Mouse (Mus musculus): ENCODE results near the gene Fbxl18. TPM values are rescaled to one million over a fixed set of nuclear protein-coding genes. Genes with fewer than 3 reads are reported as not detected.

Gene Fbxl18
- polyA plus RNA-seq (2012; rRNA removed) = 22.4 and 22.7 TPM in 2 replicates

DNA sequence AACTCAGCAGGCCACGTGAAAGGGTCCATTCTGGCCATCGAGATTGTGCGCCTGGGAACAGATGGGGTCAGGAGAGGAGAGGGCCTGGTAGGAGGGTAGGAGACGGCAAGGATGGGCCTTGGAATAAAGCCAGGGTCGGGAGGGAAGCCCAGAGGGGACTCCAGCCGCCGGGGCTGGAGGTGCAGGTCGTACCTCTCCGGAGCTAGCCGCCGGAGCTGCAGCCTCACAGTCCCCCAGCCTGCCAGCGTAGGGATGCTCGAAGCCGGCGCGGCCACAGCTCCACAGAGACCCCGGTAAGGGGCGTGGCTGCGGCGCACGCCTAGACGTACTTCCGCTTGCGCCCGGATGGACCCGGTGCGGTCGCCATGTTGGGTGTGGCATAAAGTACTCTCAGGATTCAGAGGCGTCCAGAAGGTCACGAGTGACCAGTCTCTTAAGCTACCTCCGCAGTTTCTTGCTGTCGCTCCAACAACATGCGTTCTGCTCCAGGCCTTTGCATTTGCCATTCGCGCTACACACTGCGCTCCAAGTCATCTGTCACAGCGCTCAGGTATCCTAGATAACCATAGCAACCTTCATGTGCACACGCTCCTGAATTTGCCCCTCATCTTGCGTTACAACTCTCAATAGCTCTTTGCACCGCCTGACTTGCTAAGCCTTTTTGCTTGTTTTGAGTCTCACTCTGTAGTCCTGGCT, at the start of gene Fbxl18:
TSS of gene Fbxl18 (minus strand) at position 504 of the 696 bp plus-strand sequence.
- Histone ChIP-seq H3K4me1 (ENCODE audit: control insufficient read depth, insufficient read depth, low read length) (peaks cover 3% of the 10 kb centered on the region), H3K4me3 (ENCODE audit: insufficient read depth, low read length) (peak within 1 kb of the TSS; percentile 65), H3K27ac (ENCODE audit: insufficient read depth, low read length) (peak within 1 kb of the TSS; percentile 11; the same call in 1 of the 2 replicates)
- TF ChIP-seq POLR2A (IDR thresholded peaks at IDR 0.05; ENCODE audit: extremely low read depth, insufficient read depth, low read length) (peak; percentile 75; the same call in 1 of the 2 replicates), CTCF (IDR thresholded peaks at IDR 0.05; ENCODE audit: extremely low read depth, insufficient read depth, low read length) (no peak)

DNA sequence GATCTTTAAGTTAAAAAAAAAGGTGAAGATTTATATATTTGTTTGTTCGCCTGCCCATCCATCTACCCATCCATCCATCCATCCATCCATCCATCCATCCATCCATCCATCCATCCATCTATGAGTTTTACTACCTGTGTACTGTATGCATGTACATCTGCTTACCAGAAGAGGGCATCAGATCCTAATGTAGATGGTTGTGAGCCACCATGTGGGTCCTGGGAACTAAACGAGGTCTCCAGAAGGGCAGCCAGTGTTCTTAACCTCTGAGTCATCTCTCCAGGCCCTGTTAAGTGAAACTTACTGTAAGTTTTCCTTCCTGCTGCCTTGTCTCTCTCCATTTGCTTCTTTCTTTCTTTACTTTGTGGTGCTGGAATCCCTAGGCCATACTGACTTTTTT, 45.2 kb upstream of the Fbxl18 start:
- Histone ChIP-seq H3K4me1 (ENCODE audit: control insufficient read depth, insufficient read depth, low read length) (peaks cover 2% of the 10 kb centered on the region; the same call in 1 of the 2 replicates), H3K4me3 (ENCODE audit: insufficient read depth, low read length) (no peak overlapping the region), H3K27ac (ENCODE audit: insufficient read depth, low read length) (no peak overlapping the region)
- TF ChIP-seq POLR2A (IDR thresholded peaks at IDR 0.05; ENCODE audit: extremely low read depth, insufficient read depth, low read length) (no peak), CTCF (IDR thresholded peaks at IDR 0.05; ENCODE audit: extremely low read depth, insufficient read depth, low read length) (no peak)

GRCm38 (mm10) chr5:142937956-142938727, 42.9 kb upstream of the Fbxl18 start:
- H3K27ac ChIP-seq (ENCODE audit: insufficient read depth, low read length) = no peak overlapping the region
- H3K4me3 ChIP-seq (ENCODE audit: insufficient read depth, low read length) = no peak overlapping the region
- H3K4me1 ChIP-seq (ENCODE audit: control insufficient read depth, insufficient read depth, low read length) = peaks cover 2% of the 10 kb centered on the region; the same call in 1 of the 2 replicates
- no peak for TF ChIP-seq CTCF (IDR thresholded peaks at IDR 0.05; ENCODE audit: extremely low read depth, insufficient read depth, low read length)
- TF ChIP-seq POLR2A (IDR thresholded peaks at IDR 0.05; ENCODE audit: extremely low read depth, insufficient read depth, low read length) = no peak

- no peak overlapping the region for H3K27ac ChIP-seq (ENCODE audit: insufficient read depth, low read length)
- peaks cover 2% of the 10 kb centered on the region; the same call in 1 of the 2 replicates for H3K4me1 ChIP-seq (ENCODE audit: control insufficient read depth, insufficient read depth, low read length)
- H3K4me3 ChIP-seq (ENCODE audit: insufficient read depth, low read length) = no peak overlapping the region
- TF ChIP-seq POLR2A (IDR thresholded peaks at IDR 0.05; ENCODE audit: extremely low read depth, insufficient read depth, low read length) = no peak
- peak; percentile 83 for TF ChIP-seq CTCF (IDR thresholded peaks at IDR 0.05; ENCODE audit: extremely low read depth, insufficient read depth, low read length)
These were observed 41.1 kb upstream of the Fbxl18 start for GRCm38 (mm10) chr5:142936336-142936719.

DNA sequence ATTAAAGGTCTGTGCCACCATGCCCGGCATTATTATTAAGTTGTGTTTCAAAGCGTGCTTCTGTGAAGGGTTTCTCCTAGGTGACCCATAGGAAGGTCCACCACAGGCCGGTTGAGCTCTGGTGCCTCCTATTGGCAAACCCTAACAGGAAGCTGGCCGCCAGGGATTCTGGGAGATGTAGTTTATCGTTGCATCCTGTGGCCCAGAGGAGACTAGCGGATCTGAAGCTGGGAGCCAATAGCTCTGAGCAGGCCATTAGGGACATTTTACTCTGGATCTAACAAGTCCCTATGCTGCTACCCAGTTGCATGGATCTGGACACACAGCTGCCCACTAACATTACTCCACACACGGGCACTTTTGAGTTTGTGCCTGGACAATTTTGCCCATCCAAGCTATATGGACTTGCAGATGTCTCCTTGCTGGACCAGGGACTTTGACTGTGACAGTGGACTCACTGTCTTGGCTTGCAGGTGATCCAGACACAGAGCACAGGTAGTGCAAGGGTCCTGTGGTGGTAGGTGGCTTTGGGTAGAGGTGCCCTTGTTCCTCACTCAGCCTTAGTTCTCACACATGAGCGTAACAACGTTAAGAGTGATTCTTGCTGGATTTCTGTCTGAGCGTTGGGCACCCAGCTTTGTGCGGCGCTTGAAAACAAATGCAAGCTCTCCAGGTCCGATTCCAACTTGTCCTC, 40.6 kb upstream of the Fbxl18 start:
- TF ChIP-seq CTCF (IDR thresholded peaks at IDR 0.05; ENCODE audit: extremely low read depth, insufficient read depth, low read length) (peak; percentile 48), POLR2A (IDR thresholded peaks at IDR 0.05; ENCODE audit: extremely low read depth, insufficient read depth, low read length) (no peak)
- Histone ChIP-seq H3K4me3 (ENCODE audit: insufficient read depth, low read length) (no peak overlapping the region), H3K27ac (ENCODE audit: insufficient read depth, low read length) (no peak overlapping the region), H3K4me1 (ENCODE audit: control insufficient read depth, insufficient read depth, low read length) (peaks cover 2% of the 10 kb centered on the region; the same call in 1 of the 2 replicates)

DNA sequence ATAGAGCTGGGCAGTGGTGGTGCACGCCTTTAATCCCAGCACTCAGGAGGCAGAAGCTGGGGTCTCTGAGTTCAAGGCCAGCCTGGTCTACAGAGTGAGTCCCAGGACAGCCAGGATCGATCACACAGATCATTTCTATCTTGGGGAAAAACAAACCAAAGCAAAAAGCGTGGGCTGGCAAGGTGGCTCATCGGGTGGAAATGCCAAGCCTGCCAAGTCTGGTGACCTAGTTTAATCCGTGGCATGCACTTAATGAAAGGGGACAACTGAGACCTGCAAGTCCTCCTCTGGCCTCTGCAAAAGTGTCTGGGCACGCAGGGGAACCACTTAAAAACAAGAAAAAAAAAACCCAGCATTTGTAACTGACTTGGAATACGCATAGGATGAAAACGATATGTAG, 37.5 kb upstream of the Fbxl18 start:
- TF ChIP-seq CTCF (IDR thresholded peaks at IDR 0.05; ENCODE audit: extremely low read depth, insufficient read depth, low read length) (no peak), POLR2A (IDR thresholded peaks at IDR 0.05; ENCODE audit: extremely low read depth, insufficient read depth, low read length) (no peak)
- no peak overlapping the region for H3K27ac ChIP-seq (ENCODE audit: insufficient read depth, low read length)

GRCm38 (mm10) chr5:142932084-142932685, 37.0 kb upstream of the Fbxl18 start:
- H3K4me3 ChIP-seq (ENCODE audit: insufficient read depth, low read length) = no peak overlapping the region
- no peak overlapping the region for H3K27ac ChIP-seq (ENCODE audit: insufficient read depth, low read length)
- TF ChIP-seq CTCF (IDR thresholded peaks at IDR 0.05; ENCODE audit: extremely low read depth, insufficient read depth, low read length) (peak; percentile 73), POLR2A (IDR thresholded peaks at IDR 0.05; ENCODE audit: extremely low read depth, insufficient read depth, low read length) (no peak)
- peaks cover 2% of the 10 kb centered on the region; the same call in 1 of the 2 replicates for H3K4me1 ChIP-seq (ENCODE audit: control insufficient read depth, insufficient read depth, low read length)

More for the DNA sequence above, 37.5 kb upstream of the Fbxl18 start:
- H3K4me1 ChIP-seq (ENCODE audit: control insufficient read depth, insufficient read depth, low read length) = peaks cover 2% of the 10 kb centered on the region; the same call in 1 of the 2 replicates
- H3K4me3 ChIP-seq (ENCODE audit: insufficient read depth, low read length) = no peak overlapping the region

DNA sequence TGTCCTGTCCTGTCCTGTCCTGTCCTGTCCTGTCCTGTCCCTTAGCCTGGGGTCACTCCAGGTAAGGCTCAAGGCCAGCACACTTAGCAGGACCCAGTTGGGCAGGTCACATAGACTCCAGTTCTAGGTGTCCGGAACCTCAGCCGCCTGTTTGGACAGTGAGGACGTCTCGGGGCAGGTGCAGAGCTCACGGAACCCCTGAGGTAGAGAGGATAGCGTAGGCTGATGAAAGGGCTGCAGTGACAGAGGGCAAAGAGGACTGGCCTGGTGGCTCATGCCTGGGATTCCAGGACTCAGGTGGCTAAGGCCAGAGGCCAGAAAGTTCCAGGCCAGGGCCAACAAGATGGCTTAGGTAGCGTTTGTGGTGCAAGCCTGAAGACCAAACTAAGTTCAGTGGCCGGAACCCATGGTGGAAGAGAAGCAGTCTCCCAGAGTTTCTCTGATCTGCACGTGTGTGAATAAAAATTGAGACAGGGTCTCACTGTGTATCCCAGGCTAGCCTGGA, 36.1 kb upstream of the Fbxl18 start:
- no peak for TF ChIP-seq POLR2A (IDR thresholded peaks at IDR 0.05; ENCODE audit: extremely low read depth, insufficient read depth, low read length)
- TF ChIP-seq CTCF (IDR thresholded peaks at IDR 0.05; ENCODE audit: extremely low read depth, insufficient read depth, low read length) = no peak
- Histone ChIP-seq H3K4me3 (ENCODE audit: insufficient read depth, low read length) (no peak overlapping the region), H3K27ac (ENCODE audit: insufficient read depth, low read length) (no peak overlapping the region), H3K4me1 (ENCODE audit: control insufficient read depth, insufficient read depth, low read length) (peaks cover 2% of the 10 kb centered on the region; the same call in 1 of the 2 replicates)

GRCm38 (mm10) chr5:142929400-142929752, 34.2 kb upstream of the Fbxl18 start:
- Histone ChIP-seq H3K4me3 (ENCODE audit: insufficient read depth, low read length) (peak overlapping the region; percentile 42), H3K27ac (ENCODE audit: insufficient read depth, low read length) (peak overlapping the region; percentile 77), H3K4me1 (ENCODE audit: control insufficient read depth, insufficient read depth, low read length) (no peaks in the 10 kb centered on the region)
- TF ChIP-seq CTCF (IDR thresholded peaks at IDR 0.05; ENCODE audit: extremely low read depth, insufficient read depth, low read length) (no peak), POLR2A (IDR thresholded peaks at IDR 0.05; ENCODE audit: extremely low read depth, insufficient read depth, low read length) (no peak)
